Mouse (Mus musculus) limb, embryonic 11.5 days (tissue): ENCODE results near the gene Phc3. TPM values are rescaled to one million over a fixed set of nuclear protein-coding genes. Genes with fewer than 3 reads are reported as not detected.

Experiments used
- ATAC-seq: fragments of 200-750 bp; cut with Nextera tagmentation; 2 replicates; pipeline ENCODE4 v1.8.0; 2017; ENCODE audit warnings: low read depth; ENCODE audit not compliant: insufficient number of reproducible peaks, low FRiP score, low TSS enrichment
- DNase-seq: peaks from one replicate; pipeline ENCODE4 v3.0.0-alpha.2; 2015; ENCODE audit warnings: low spot score
- H3K27ac ChIP-seq: fragments of 300-500 bp; sonication (generic); replicated peaks from 2 replicates; pipeline ENCODE4 v1.5.1; 2014; ENCODE audit warnings: low read depth, mild to moderate bottlenecking, low read length
- H3K27me3 ChIP-seq: fragments of 300-500 bp; sonication (generic); 2 replicates; pipeline ENCODE4 v1.6.1; 2014; ENCODE audit warnings: mild to moderate bottlenecking, low read length, mixed read lengths; ENCODE audit not compliant: control insufficient read depth, insufficient read depth
- H3K36me3 ChIP-seq: fragments of 300-500 bp; sonication (generic); 2 replicates; pipeline ENCODE4 v1.6.1; 2014; ENCODE audit warnings: mild to moderate bottlenecking, low read length, moderate library complexity, mixed read lengths; ENCODE audit not compliant: control insufficient read depth, insufficient read depth
- H3K4me1 ChIP-seq: fragments of 300-500 bp; sonication (generic); 2 replicates; pipeline ENCODE4 v1.6.1; 2014; ENCODE audit warnings: low read length, mixed read lengths; ENCODE audit not compliant: control insufficient read depth, insufficient read depth
- H3K4me2 ChIP-seq: fragments of 300-500 bp; sonication (generic); 2 replicates; pipeline ENCODE4 v1.6.1; 2014; ENCODE audit warnings: low read depth, mild to moderate bottlenecking, moderate library complexity; ENCODE audit not compliant: severe bottlenecking
- H3K4me3 ChIP-seq: fragments of 300-500 bp; sonication (generic); 2 replicates; pipeline ENCODE4 v1.5.1; 2014; ENCODE audit warnings: low read depth, low read length
- H3K9ac ChIP-seq: fragments of 300-500 bp; sonication (generic); 2 replicates; pipeline ENCODE4 v1.6.1; 2014; ENCODE audit warnings: mild to moderate bottlenecking, low read length
- H3K9me3 ChIP-seq: fragments of 300-500 bp; sonication (generic); 2 replicates; pipeline ENCODE4 v1.6.1; 2016; ENCODE audit warnings: low read length; ENCODE audit not compliant: control insufficient read depth
- WGBS: fragments of 180-500 bp; shearing (Covaris S2); extraction: QIAGEN DNeasy Blood & Tissue Kit; methylation state at CpG from one replicate; pipeline ENCODE4 v1.1.7; 2014; 5-methylcytosine and 5-hydroxymethylcytosine counted together
- polyA plus RNA-seq: library from polyadenylated mRNA; unstranded; fragments of >200 nt; fragmentation: Nextera tagmentation; extraction: Ambion mirVana; gene quantifications from 2 replicates; pipeline ENCODE4 v1.2.1, GENCODE M21; 2014

Gene Phc3
- polyA plus RNA-seq, 1 experiment from 2014 or later = 4.6 TPM

- Histone ChIP-seq H3K4me2 (no peak overlapping the region), H3K36me3 (no peaks in the 10 kb centered on the region), H3K4me1 (peaks cover 19% of the 10 kb centered on the region), H3K27me3 (no peaks in the 10 kb centered on the region), H3K9me3 (no peaks in the 10 kb centered on the region), H3K4me3 (no peak overlapping the region), H3K27ac (peak overlapping the region; percentile 56; the same call in 1 of the 2 replicates), H3K9ac (no peak overlapping the region)
- DNase-seq = no peak
- 47% methylated on average over 10 of the region's 10 CpGs for WGBS
- ATAC-seq = no peak
Measured at GRCm38 (mm10) chr3:30999401-31000017, 30.3 kb upstream of the Phc3 start.

DNA sequence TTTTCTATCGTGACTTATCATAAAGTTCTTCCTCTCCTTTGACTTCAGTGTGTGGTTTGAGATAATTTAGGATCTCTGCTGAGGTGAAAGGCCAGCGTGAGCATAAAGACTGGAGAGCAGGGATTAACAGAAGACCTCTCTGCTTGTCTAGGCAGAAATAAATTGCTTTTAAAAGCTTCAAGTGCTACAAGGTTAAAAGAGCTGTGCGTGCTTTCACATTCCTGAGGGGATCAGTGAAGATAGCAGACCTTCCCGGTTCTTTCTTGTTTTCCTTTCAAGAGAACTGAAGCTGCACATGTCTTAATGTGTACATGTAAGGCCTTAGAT lies 27.4 kb upstream of the Phc3 start:
- 3% methylated on average over 4 of the region's 4 CpGs for WGBS
- no peak overlapping the region for H3K27ac ChIP-seq

DNA sequence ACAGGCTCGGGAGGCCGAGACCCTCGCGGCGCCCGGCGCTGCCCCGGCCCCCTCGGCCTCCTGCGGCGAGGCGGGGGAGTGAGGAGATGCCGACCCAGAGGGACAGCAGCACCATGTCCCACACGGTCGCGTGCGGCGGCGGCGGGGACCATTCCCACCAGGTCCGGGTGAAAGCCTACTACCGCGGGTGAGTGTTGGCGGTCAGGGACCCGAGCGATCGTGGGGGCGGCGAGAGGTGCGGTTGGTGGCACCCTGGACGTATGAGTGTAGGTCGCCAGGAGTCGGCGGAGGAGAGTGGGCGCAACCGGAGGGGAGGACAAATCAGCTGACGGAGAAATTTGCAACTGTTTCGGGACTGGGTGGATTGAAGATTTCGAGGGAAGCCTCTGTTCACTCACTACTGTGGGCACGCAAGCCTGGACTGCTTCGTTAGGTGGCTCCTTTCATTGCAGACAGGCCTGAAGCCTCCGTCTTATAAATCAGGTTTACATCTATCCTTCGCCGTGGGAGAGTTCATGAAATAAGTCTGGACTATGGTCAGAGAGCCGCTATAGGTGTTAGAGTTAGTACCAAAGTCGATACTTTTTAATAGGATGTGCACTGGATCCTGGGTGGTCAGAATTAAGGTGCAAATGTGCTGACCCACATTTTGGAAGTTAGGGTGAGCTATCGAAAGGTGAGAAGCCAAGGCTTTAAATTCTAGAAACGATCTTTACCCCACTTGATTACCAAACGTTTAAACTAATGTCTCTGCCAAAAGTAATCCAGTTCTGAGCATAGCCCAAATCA lies 26.9 kb upstream of the Phc3 start:
- Histone ChIP-seq H3K27me3 (no peaks in the 10 kb centered on the region), H3K4me3 (peak overlapping the region; percentile 59), H3K4me1 (peaks cover 19% of the 10 kb centered on the region), H3K36me3 (no peaks in the 10 kb centered on the region), H3K9me3 (no peaks in the 10 kb centered on the region), H3K27ac (peak overlapping the region; percentile 3; the same call in 1 of the 2 replicates), H3K9ac (peak overlapping the region; percentile 64), H3K4me2 (peak overlapping the region; percentile 57)
- ATAC-seq (peak; percentile 71), DNase-seq (no peak)
- under 1% methylated on average over 48 of the region's 49 CpGs for WGBS

More for the DNA sequence above, 27.4 kb upstream of the Phc3 start:
- H3K4me1 ChIP-seq = peaks cover 19% of the 10 kb centered on the region
- H3K4me3 ChIP-seq = peak overlapping the region; percentile 59
- H3K36me3 ChIP-seq = no peaks in the 10 kb centered on the region
- 0 out of 2 replicates have a peak overlapping the region, but pooled peaks have one; percentile 22 for H3K9ac ChIP-seq
- H3K4me2 ChIP-seq = peak overlapping the region; percentile 57
- H3K9me3 ChIP-seq = no peaks in the 10 kb centered on the region
- DNase-seq = no peak
- no peaks in the 10 kb centered on the region for H3K27me3 ChIP-seq
- no peak for ATAC-seq

GRCm38 (mm10) chr3:30995283-30995898 lies 26.2 kb upstream of the Phc3 start, which contains the start of gene Prkci:
Gene Prkci (plus strand): TSS chr3:30995747.
- Histone ChIP-seq H3K36me3 (no peaks in the 10 kb centered on the region), H3K9ac (peak within 1 kb of the TSS; percentile 64), H3K4me1 (peaks cover 19% of the 10 kb centered on the region), H3K27ac (peak within 1 kb of the TSS; percentile 3; the same call in 1 of the 2 replicates), H3K4me2 (peak within 1 kb of the TSS; percentile 57), H3K9me3 (no peaks in the 10 kb centered on the region), H3K4me3 (peak within 1 kb of the TSS; percentile 59), H3K27me3 (no peaks in the 10 kb centered on the region)
- WGBS = under 1% methylated on average over 50 of the region's 50 CpGs
- ATAC-seq = peak; percentile 97
- peak; percentile 94 for DNase-seq

DNA sequence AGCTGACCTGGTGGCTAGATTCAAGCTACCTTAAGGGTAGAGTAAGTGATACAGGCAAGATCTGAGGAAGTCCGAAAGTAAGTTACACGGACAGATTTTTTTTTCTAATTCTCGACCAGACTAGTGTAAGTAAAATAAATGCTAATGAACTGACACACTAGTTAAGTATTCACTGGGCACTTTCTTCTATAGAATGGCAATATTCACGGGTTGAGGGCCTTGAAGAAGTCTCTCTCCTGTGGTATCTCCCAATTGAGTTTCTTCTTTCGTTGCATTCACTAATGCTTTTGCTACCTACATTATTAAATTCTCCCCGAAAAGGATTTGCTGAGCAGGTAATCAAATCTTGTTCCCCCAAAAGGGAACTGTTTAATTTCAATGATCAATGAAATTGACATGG lies 25.6 kb upstream of the Phc3 start:
- Histone ChIP-seq H3K9me3 (no peaks in the 10 kb centered on the region), H3K27ac (no peak overlapping the region), H3K4me2 (peak overlapping the region; percentile 48; the same call in 1 of the 2 replicates), H3K27me3 (no peaks in the 10 kb centered on the region), H3K4me1 (peaks cover 15% of the 10 kb centered on the region), H3K36me3 (no peaks in the 10 kb centered on the region), H3K4me3 (peak overlapping the region; percentile 59), H3K9ac (peak overlapping the region; percentile 64)
- WGBS = 31% methylated on average over 6 of the region's 6 CpGs
- no peak for ATAC-seq
- no peak for DNase-seq

GRCm38 (mm10) chr3:30993066-30993573 lies 23.9 kb upstream of the Phc3 start:
- no peaks in the 10 kb centered on the region for H3K36me3 ChIP-seq
- H3K27me3 ChIP-seq = no peaks in the 10 kb centered on the region
- H3K4me1 ChIP-seq = peaks cover 5% of the 10 kb centered on the region; the same call in 1 of the 2 replicates
- H3K4me2 ChIP-seq = no peak overlapping the region
- DNase-seq = no peak
- no peak overlapping the region for H3K4me3 ChIP-seq
- H3K27ac ChIP-seq = no peak overlapping the region
- H3K9me3 ChIP-seq = no peaks in the 10 kb centered on the region
- H3K9ac ChIP-seq = no peak overlapping the region
- ATAC-seq = no peak

DNA sequence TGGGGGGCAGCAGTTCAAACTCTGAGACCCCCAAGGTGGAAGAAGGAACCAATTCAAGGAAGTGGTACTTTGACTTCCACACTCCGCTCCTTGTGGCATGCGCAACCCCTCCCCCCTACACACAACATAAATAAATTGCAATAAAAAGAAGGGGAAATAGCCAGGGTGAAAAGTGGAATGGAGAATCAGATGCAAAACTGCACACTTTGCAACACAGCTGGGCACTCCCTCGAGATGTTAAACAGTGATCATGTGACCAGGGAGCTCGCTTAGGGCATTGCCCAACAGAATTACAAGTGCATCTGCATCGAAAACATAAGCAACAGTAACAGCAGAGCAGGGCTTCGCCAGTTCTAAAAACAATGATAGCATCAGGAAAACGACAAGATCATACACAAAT lies 22.9 kb upstream of the Phc3 start:
- 76% methylated on average over 7 of the region's 7 CpGs for WGBS
- Histone ChIP-seq H3K4me3 (no peak overlapping the region), H3K27ac (no peak overlapping the region), H3K9me3 (no peaks in the 10 kb centered on the region), H3K4me2 (no peak overlapping the region), H3K27me3 (no peaks in the 10 kb centered on the region), H3K4me1 (peaks cover 5% of the 10 kb centered on the region; the same call in 1 of the 2 replicates), H3K9ac (no peak overlapping the region), H3K36me3 (no peaks in the 10 kb centered on the region)
- ATAC-seq (no peak), DNase-seq (no peak)
